Mouse (Mus musculus): ENCODE measurements at regions not wholly inside any gene's neighbourhood (a gene's known extent, or its start where the extent isn't known, plus 50 kb on each side); places are given as distances from the start of the nearest gene placed in this dataset.

- H3K27ac ChIP-seq (ENCODE audit: control insufficient read depth, low read depth, low read length): no peak overlapping the region
- no peak for DNase-seq (ENCODE audit: low read depth, low spot score)
- H3K36me3 ChIP-seq (ENCODE audit: control insufficient read depth in 1 of 2, insufficient read depth in 2 of 2, low read length in 2 of 2): no peaks in the 10 kb centered on the region
- H3K9me3 ChIP-seq (replicated peaks; ENCODE audit: insufficient read depth, low read length): no peaks in the 10 kb centered on the region
- H3K27me3 ChIP-seq (ENCODE audit: control insufficient read depth in 1 of 2, insufficient read depth in 2 of 2, low read length in 2 of 2): no peaks in the 10 kb centered on the region; a peak in 1 of 4 replicates
- no peak overlapping the region for H3K4me3 ChIP-seq (ENCODE audit: control insufficient read depth in 1 of 2, insufficient read depth in 1 of 2, low read depth in 2 of 2, low read length in 2 of 2)
- H3K79me2 ChIP-seq (ENCODE audit: control insufficient read depth, insufficient read depth, low read length, poor library complexity): no peaks in the 10 kb centered on the region
- H3K4me1 ChIP-seq (ENCODE audit: control insufficient read depth in 1 of 2, insufficient read depth in 2 of 2, low read length in 2 of 2): no peaks in the 10 kb centered on the region
- no peak overlapping the region for H3K9ac ChIP-seq (ENCODE audit: control insufficient read depth, low read depth, low read length, poor library complexity, severe bottlenecking)
- TF ChIP-seq CTCF (IDR thresholded peaks at IDR 0.05 in 2 of 3, conservative IDR thresholded peaks at IDR 0.05 in 1 of 3; ENCODE audit: control insufficient read depth in 1 of 3, insufficient read depth in 1 of 3, low read depth in 2 of 3, low read length in 3 of 3, poor library complexity in 1 of 3, severe bottlenecking in 1 of 3) (no peak), TAL1 (IDR thresholded peaks at IDR 0.05; ENCODE audit: low read length) (no peak), KAT2A (conservative IDR thresholded peaks at IDR 0.05; ENCODE audit: low read depth, low read length) (no peak), E2F4 (IDR thresholded peaks at IDR 0.05; ENCODE audit: borderline replicate concordance, low read depth, low read length) (no peak), CHD2 (IDR thresholded peaks at IDR 0.05; ENCODE audit: low read length) (no peak), POLR2AphosphoS2 (IDR thresholded peaks at IDR 0.05; ENCODE audit: low read length) (no peak), ZNF384 (IDR thresholded peaks at IDR 0.05; ENCODE audit: low read depth, low read length) (no peak), GABPA (IDR thresholded peaks at IDR 0.05; ENCODE audit: low read depth, low read length) (no peak), RAD21 (IDR thresholded peaks at IDR 0.05; ENCODE audit: low read depth, low read length) (no peak)
These were observed 447.1 kb upstream of the Dab2 start for GRCm38 (mm10) chr15:5852523-5852922.

- no peak for DNase-seq (ENCODE audit: low read depth, low spot score)
- Histone ChIP-seq H3K27me3 (ENCODE audit: control insufficient read depth in 1 of 2, insufficient read depth in 2 of 2, low read length in 2 of 2) (no peaks in the 10 kb centered on the region), H3K4me1 (ENCODE audit: control insufficient read depth in 1 of 2, insufficient read depth in 2 of 2, low read length in 2 of 2) (no peaks in the 10 kb centered on the region), H3K27ac (ENCODE audit: control insufficient read depth, low read depth, low read length) (no peak overlapping the region), H3K9me3 (replicated peaks; ENCODE audit: insufficient read depth, low read length) (no peaks in the 10 kb centered on the region), H3K9ac (ENCODE audit: control insufficient read depth, low read depth, low read length, poor library complexity, severe bottlenecking) (no peak overlapping the region), H3K79me2 (ENCODE audit: control insufficient read depth, insufficient read depth, low read length, poor library complexity) (no peaks in the 10 kb centered on the region), H3K4me3 (ENCODE audit: control insufficient read depth in 1 of 2, insufficient read depth in 1 of 2, low read depth in 2 of 2, low read length in 2 of 2) (no peak overlapping the region), H3K36me3 (ENCODE audit: control insufficient read depth in 1 of 2, insufficient read depth in 2 of 2, low read length in 2 of 2) (no peaks in the 10 kb centered on the region)
- TF ChIP-seq MYB (IDR thresholded peaks at IDR 0.05; ENCODE audit: low read depth, low read length): no peak
- no peak for TF ChIP-seq NELFE (IDR thresholded peaks at IDR 0.05; ENCODE audit: low read depth, low read length)
- TF ChIP-seq CHD1 (IDR thresholded peaks at IDR 0.05; ENCODE audit: low read depth, low read length): no peak
- no peak for TF ChIP-seq TCF12 (IDR thresholded peaks at IDR 0.05; ENCODE audit: low read depth, low read length)
- no peak for TF ChIP-seq MYC (IDR thresholded peaks at IDR 0.05; ENCODE audit: low read depth, low read length)
- no peak for TF ChIP-seq POLR2AphosphoS2 (IDR thresholded peaks at IDR 0.05; ENCODE audit: low read length)
- TF ChIP-seq SMC3 (IDR thresholded peaks at IDR 0.05; ENCODE audit: low read depth, low read length): no peak
- TF ChIP-seq ZC3H11A (IDR thresholded peaks at IDR 0.05; ENCODE audit: low read depth, low read length): no peak
- no peak for TF ChIP-seq KAT2A (conservative IDR thresholded peaks at IDR 0.05; ENCODE audit: low read depth, low read length)
- TF ChIP-seq BHLHE40 (IDR thresholded peaks at IDR 0.05; ENCODE audit: borderline replicate concordance, low read depth, low read length): no peak
- no peak for TF ChIP-seq SIN3A (IDR thresholded peaks at IDR 0.05; ENCODE audit: low read length)
- no peak for TF ChIP-seq EP300 (IDR thresholded peaks at IDR 0.05; ENCODE audit: low read depth in 1 of 2, low read length in 2 of 2)
- no peak for TF ChIP-seq POLR2A (IDR thresholded peaks at IDR 0.05; ENCODE audit: control insufficient read depth in 1 of 2, insufficient read depth in 1 of 2, low read depth in 1 of 2, low read length in 2 of 2, poor library complexity in 1 of 2)
- no peak for TF ChIP-seq GATA1 (IDR thresholded peaks at IDR 0.05; ENCODE audit: low read depth, low read length)
These were observed 430.3 kb upstream of the Dab2 start for GRCm38 (mm10) chr15:5869289-5869688.

Data from MEL (cell line).